ENCODE assay signal across 17 mouse cellular contexts in genomic region chr6:99483556-99483955, GRCm38 (mm10). TPM values are rescaled to one million over a fixed set of nuclear protein-coding genes. Genes with fewer than 3 reads are reported as not detected.
DNase-seq lines count a peak whose midpoint lies in the region; ATAC-seq and TF ChIP-seq lines count a peak whose summit lies in the region.
"Had no signal": no experiment of that assay in that cellular context is flagged by ENCODE, and none has a peak within 500 bp of the region (broad histone marks: within the 10 kb centered on the region; RNA-seq: fewer than 3 reads in every experiment).

No protein-coding gene starts in this region.

- peaks cover 46% of the 10 kb centered on the region for H3K4me1 ChIP-seq in kidney, embryonic 14.5 days (ENCODE audit: control insufficient read depth, insufficient read depth, low read length)
- H3K4me1 ChIP-seq in embryonic facial prominence, embryonic 10.5 days, result peaks cover 57% of the 10 kb centered on the region
- peaks cover 46% of the 10 kb centered on the region for H3K4me1 ChIP-seq in limb, embryonic 13.5 days

- H3K27ac ChIP-seq in gastrocnemius, adult 2 months, result peak overlapping the region; percentile 20; the same call in 1 of the 2 replicates
- no peak overlapping the region for H3K27ac ChIP-seq in kidney, embryonic 14.5 days (ENCODE audit: low read depth, low read length)
- peak overlapping the region; percentile 66 for H3K27ac ChIP-seq in embryonic facial prominence, embryonic 10.5 days (replicated peaks)
- 0 out of 2 replicates have a peak overlapping the region, but pooled peaks have one; percentile 6 for H3K27ac ChIP-seq in limb, embryonic 13.5 days
- H3K27ac ChIP-seq: hindbrain, embryonic 14.5 days; macrophage; midbrain, embryonic 13.5 days had no signal

- ATAC-seq in kidney, embryonic 14.5 days (ENCODE audit: low FRiP score, low TSS enrichment), result 0 out of 2 replicates have a peak, but pooled peaks have one; percentile 29
- ATAC-seq in limb, embryonic 13.5 days (ENCODE audit: low FRiP score, low read depth), result no peak
- ATAC-seq: forebrain, embryonic 16.5 days; midbrain, embryonic 13.5 days had no signal

- 16% methylated on average over 10 of the region's 10 CpGs for WGBS in kidney, embryonic 14.5 days
- 44% methylated on average over 10 of the region's 10 CpGs for WGBS in embryonic facial prominence, embryonic 10.5 days
- WGBS in limb, embryonic 13.5 days, result 18% methylated on average over 10 of the region's 10 CpGs

- intact Hi-C loops in gastrocnemius, adult 2 months (cut with DNase I), result no loop called here
- intact Hi-C loops in gastrocnemius, postnatal 14 days (cut with DNase I; ENCODE audit: low total_unique reads), result no loop called here

- no peaks in the 10 kb centered on the region for H3K9me3 ChIP-seq in kidney, embryonic 14.5 days (ENCODE audit: control insufficient read depth, low read length)
- no peaks in the 10 kb centered on the region for H3K9me3 ChIP-seq in embryonic facial prominence, embryonic 10.5 days
- no peaks in the 10 kb centered on the region for H3K9me3 ChIP-seq in limb, embryonic 13.5 days
- H3K9me3 ChIP-seq: midbrain, embryonic 13.5 days had no signal

- no peak overlapping the region for H3K4me3 ChIP-seq in gastrocnemius, adult 2 months
- H3K4me3 ChIP-seq in kidney, embryonic 14.5 days (ENCODE audit: low read length), result no peak overlapping the region
- peak overlapping the region; percentile 9; the same call in 1 of the 2 replicates for H3K4me3 ChIP-seq in embryonic facial prominence, embryonic 10.5 days
- H3K4me3 ChIP-seq in limb, embryonic 13.5 days, result no peak overlapping the region
- H3K4me3 ChIP-seq: midbrain, embryonic 13.5 days; myocyte had no signal

- TF ChIP-seq CTCF in gastrocnemius, adult 2 months (IDR thresholded peaks at IDR 0.05), result no peak

- peak overlapping the region; percentile 19; the same call in 1 of the 2 replicates for H3K4me2 ChIP-seq in kidney, embryonic 14.5 days (replicated peaks; ENCODE audit: low read depth, low read length)
- peak overlapping the region; percentile 30 for H3K4me2 ChIP-seq in limb, embryonic 13.5 days (replicated peaks)
- H3K4me2 ChIP-seq: hindbrain, embryonic 14.5 days; midbrain, embryonic 13.5 days had no signal

- H3K9ac ChIP-seq in kidney, embryonic 14.5 days (ENCODE audit: low read depth, low read length), result no peak overlapping the region
- no peak overlapping the region for H3K9ac ChIP-seq in limb, embryonic 13.5 days
- H3K9ac ChIP-seq: hindbrain, embryonic 14.5 days; midbrain, embryonic 13.5 days had no signal

- no peak for DNase-seq in gastrocnemius, adult 2 months
- DNase-seq in gastrocnemius, postnatal 14 days, result no peak
- no peak for DNase-seq in kidney, postnatal 25 days
- DNase-seq in embryonic facial prominence, embryonic 10.5 days (ENCODE audit: low spot score), result no peak
- no peak for DNase-seq in cerebellum, postnatal 36 days
- DNase-seq in cerebellum, postnatal 10 days, result no peak
- DNase-seq: adrenal gland, postnatal 14 days; cerebellum, adult 9-11 months; kidney, adult 8-10 months; right cerebral cortex, postnatal 14 days had no signal

- no peaks in the 10 kb centered on the region for H3K27me3 ChIP-seq in kidney, embryonic 14.5 days (ENCODE audit: control insufficient read depth, insufficient read depth, low read length)
- H3K27me3 ChIP-seq in embryonic facial prominence, embryonic 10.5 days (replicated peaks; ENCODE audit: low read depth, poor library complexity, severe bottlenecking), result no peaks in the 10 kb centered on the region
- no peaks in the 10 kb centered on the region for H3K27me3 ChIP-seq in limb, embryonic 13.5 days
- H3K27me3 ChIP-seq: midbrain, embryonic 13.5 days had no signal

- H3K36me3 ChIP-seq in kidney, embryonic 14.5 days (ENCODE audit: control insufficient read depth, insufficient read depth, low read length), result no peaks in the 10 kb centered on the region
- peaks cover 13% of the 10 kb centered on the region; the same call in 1 of the 2 replicates for H3K36me3 ChIP-seq in embryonic facial prominence, embryonic 10.5 days (replicated peaks)
- no peaks in the 10 kb centered on the region; the same call in 1 of the 2 replicates for H3K36me3 ChIP-seq in limb, embryonic 13.5 days
- H3K36me3 ChIP-seq: midbrain, embryonic 13.5 days had no signal

RNA-seq across cellular contexts. Expression of gene Foxp1, which starts 39.0 kb away (rescaled TPM):
- total RNA-seq in gastrocnemius, adult 2 months (2021), result 10 to 100 TPM; 17.4 to 20.9 TPM
- total RNA-seq in gastrocnemius, postnatal 14 days (2021), result 10 to 100 TPM; 18.0 to 20.7 TPM
- polyA plus RNA-seq in kidney, embryonic 14.5 days (2014; fragmentation: Nextera tagmentation; extraction: Ambion mirVana), result 58.5 and 67.4 TPM in 2 replicates
- 88.5 and 107 TPM in 2 replicates for polyA plus RNA-seq in embryonic facial prominence, embryonic 10.5 days (2016; fragmentation: Nextera tagmentation; extraction: Ambion mirVana)
- 137 and 141 TPM in 2 replicates for polyA plus RNA-seq in limb, embryonic 13.5 days (2015; fragmentation: Nextera tagmentation; extraction: Ambion mirVana)
